Mouse (Mus musculus) intestine, postnatal 0 days (tissue): ENCODE measurements at regions not wholly inside any gene's neighbourhood (a gene's known extent, or its start where the extent isn't known, plus 50 kb on each side); places are given as distances from the start of the nearest gene placed in this dataset.

Source experiments
- ATAC-seq: fragments of 200-750 bp; cut with Nextera tagmentation; 2 replicates; pipeline ENCODE4 v1.8.0; 2017; ENCODE audit warnings: mild to moderate bottlenecking, moderate TSS enrichment, moderate library complexity
- H3K27ac ChIP-seq: fragments of 300-500 bp; sonication (generic); 2 replicates; pipeline ENCODE4 v1.5.1; 2014; ENCODE audit warnings: mild to moderate bottlenecking, low read depth, low read length, moderate library complexity
- H3K27me3 ChIP-seq: fragments of 300-500 bp; sonication (generic); replicated peaks from 2 replicates; pipeline ENCODE4 v1.6.1; 2014; ENCODE audit warnings: low read length, mixed read lengths; ENCODE audit not compliant: control insufficient read depth, insufficient read depth
- H3K36me3 ChIP-seq: fragments of 300-500 bp; sonication (generic); 2 replicates; pipeline ENCODE4 v1.6.1; 2014; ENCODE audit warnings: mild to moderate bottlenecking, moderate library complexity; ENCODE audit not compliant: control insufficient read depth, insufficient read depth
- H3K4me1 ChIP-seq: fragments of 300-500 bp; sonication (generic); replicated peaks from 2 replicates; pipeline ENCODE4 v1.6.1; 2014; ENCODE audit warnings: antibody characterized with exemption, low read length, mixed read lengths; ENCODE audit not compliant: control insufficient read depth, insufficient read depth
- H3K4me2 ChIP-seq: fragments of 300-500 bp; sonication (generic); replicated peaks from 2 replicates; pipeline ENCODE4 v1.6.1; 2014; ENCODE audit warnings: low read depth, mild to moderate bottlenecking, moderate library complexity
- H3K4me3 ChIP-seq: fragments of 300-500 bp; sonication (generic); 2 replicates; pipeline ENCODE4 v1.5.1; 2014; ENCODE audit warnings: low read depth, low read length
- H3K9ac ChIP-seq: fragments of 300-500 bp; sonication (generic); 2 replicates; pipeline ENCODE4 v1.6.1; 2014; ENCODE audit warnings: mild to moderate bottlenecking, low read depth, low read length
- H3K9me3 ChIP-seq: fragments of 300-500 bp; sonication (generic); 2 replicates; pipeline ENCODE4 v1.6.1; 2016; ENCODE audit warnings: mixed run types; ENCODE audit not compliant: control insufficient read depth
- CTCF ChIP-seq: sonication (generic); IDR thresholded peaks from 2 replicates; pipeline ENCODE4 v1.5.1; 2016; ENCODE audit warnings: low read depth, mild to moderate bottlenecking, control low read depth, antibody characterized with exemption, moderate library complexity
- WGBS: fragments of 180-500 bp; shearing (Covaris S2); extraction: QIAGEN DNeasy Blood & Tissue Kit; methylation state at CpG from one replicate; pipeline ENCODE4 v1.1.7; 2014; 5-methylcytosine and 5-hydroxymethylcytosine counted together

DNA sequence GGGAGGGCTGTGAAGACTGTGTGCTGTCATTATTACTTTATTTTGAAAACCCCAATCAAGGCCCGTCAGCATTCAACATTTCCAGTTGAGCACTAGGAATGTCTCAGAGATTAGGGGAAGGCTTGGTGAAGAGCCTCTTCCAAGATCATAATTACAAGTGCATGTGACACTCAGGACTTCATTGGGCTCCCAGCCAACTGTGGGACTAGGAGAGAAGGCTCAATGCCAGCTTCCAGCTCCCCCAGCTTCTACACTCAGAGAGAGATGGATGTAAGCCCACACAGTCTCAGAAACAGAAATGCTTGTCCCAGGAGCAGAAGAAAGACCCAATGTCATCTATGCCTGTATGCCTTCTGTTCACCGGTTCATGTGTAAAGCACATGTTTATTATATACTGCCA is 169.5 kb downstream of the Ttc32 start:
- Histone ChIP-seq H3K4me1 (no peaks in the 10 kb centered on the region), H3K9me3 (no peaks in the 10 kb centered on the region), H3K27me3 (no peaks in the 10 kb centered on the region), H3K36me3 (no peaks in the 10 kb centered on the region), H3K4me3 (no peak overlapping the region), H3K4me2 (no peak overlapping the region), H3K9ac (no peak overlapping the region), H3K27ac (no peak overlapping the region)
- no peak for TF ChIP-seq CTCF
- 84% methylated on average over 2 of the region's 2 CpGs for WGBS
- no peak for ATAC-seq

- Histone ChIP-seq H3K4me3 (no peak overlapping the region), H3K9me3 (no peaks in the 10 kb centered on the region), H3K36me3 (no peaks in the 10 kb centered on the region), H3K4me2 (no peak overlapping the region), H3K27ac (no peak overlapping the region), H3K9ac (no peak overlapping the region), H3K27me3 (no peaks in the 10 kb centered on the region), H3K4me1 (no peaks in the 10 kb centered on the region)
- ATAC-seq: no peak
- WGBS: 22% methylated on average over 1 of the region's 1 CpGs
- no peak for TF ChIP-seq CTCF
Measured at GRCm38 (mm10) chr12:9212211-9212610, 182.4 kb downstream of the Ttc32 start.

DNA sequence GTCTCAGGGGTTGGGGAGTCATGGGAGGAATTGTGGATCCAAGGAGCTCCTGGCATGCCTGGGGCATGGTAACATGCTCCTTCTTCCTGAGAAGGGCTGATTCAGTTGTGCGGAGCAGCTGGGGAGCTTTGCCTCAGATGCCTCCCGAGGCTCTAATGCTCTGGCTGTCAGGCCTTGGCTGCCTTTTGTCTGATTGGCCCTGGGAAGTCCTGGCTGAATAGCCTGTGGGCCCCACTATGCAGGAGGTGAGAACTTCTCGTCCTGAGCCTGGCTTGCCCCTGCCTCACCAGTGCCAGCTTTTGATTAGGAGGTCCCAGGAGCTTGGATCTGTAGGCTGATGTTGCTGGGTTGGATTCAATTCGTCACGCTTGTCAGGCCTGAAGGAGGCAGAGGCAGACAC is 195.2 kb downstream of the Ttc32 start:
- ATAC-seq: no peak
- WGBS: 65% methylated on average over 5 of the region's 5 CpGs
- Histone ChIP-seq H3K9me3 (no peaks in the 10 kb centered on the region), H3K4me3 (no peak overlapping the region), H3K4me2 (no peak overlapping the region), H3K27ac (no peak overlapping the region), H3K36me3 (no peaks in the 10 kb centered on the region), H3K4me1 (no peaks in the 10 kb centered on the region), H3K27me3 (no peaks in the 10 kb centered on the region), H3K9ac (no peak overlapping the region)
- no peak for TF ChIP-seq CTCF

- Histone ChIP-seq H3K4me3 (no peak overlapping the region), H3K9me3 (no peaks in the 10 kb centered on the region), H3K27me3 (no peaks in the 10 kb centered on the region), H3K9ac (no peak overlapping the region), H3K27ac (no peak overlapping the region), H3K36me3 (no peaks in the 10 kb centered on the region), H3K4me2 (no peak overlapping the region), H3K4me1 (no peaks in the 10 kb centered on the region)
- WGBS: 67% methylated on average over 5 of the region's 5 CpGs
- no peak for ATAC-seq
- no peak for TF ChIP-seq CTCF
Measured at GRCm38 (mm10) chr12:9227901-9228300, 198.1 kb downstream of the Ttc32 start.

- Histone ChIP-seq H3K4me2 (no peak overlapping the region), H3K9me3 (no peaks in the 10 kb centered on the region), H3K9ac (no peak overlapping the region), H3K27ac (no peak overlapping the region), H3K36me3 (no peaks in the 10 kb centered on the region), H3K4me3 (no peak overlapping the region), H3K27me3 (no peaks in the 10 kb centered on the region), H3K4me1 (no peaks in the 10 kb centered on the region)
- WGBS: 84% methylated on average over 2 of the region's 2 CpGs
- no peak for ATAC-seq
- no peak for TF ChIP-seq CTCF
Measured at GRCm38 (mm10) chr12:9228486-9228885, 198.7 kb downstream of the Ttc32 start.

DNA sequence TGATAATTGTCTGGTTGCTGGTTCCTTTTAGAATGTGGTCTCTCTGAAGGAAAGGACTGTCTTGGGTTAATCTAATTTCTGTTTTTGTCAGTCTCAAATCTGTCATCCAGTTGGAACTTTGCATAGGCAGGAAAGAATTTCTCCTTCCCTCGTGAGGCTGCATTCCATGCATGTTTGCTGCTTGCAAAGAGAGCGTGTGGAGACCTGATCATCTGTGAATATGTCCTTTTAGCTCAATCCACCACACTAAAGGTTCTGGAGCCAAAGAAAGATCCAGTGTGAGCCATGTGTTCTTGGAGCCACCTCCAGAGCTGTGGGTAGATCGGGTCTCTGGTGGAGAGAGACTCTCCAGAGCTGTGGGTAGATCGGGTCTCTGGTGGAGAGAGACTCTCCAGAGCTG is 200.2 kb downstream of the Ttc32 start:
- WGBS: 55% methylated on average over 4 of the region's 4 CpGs
- no peaks in the 10 kb centered on the region for H3K4me1 ChIP-seq
- H3K9me3 ChIP-seq: no peaks in the 10 kb centered on the region
- H3K27me3 ChIP-seq: no peaks in the 10 kb centered on the region
- H3K4me2 ChIP-seq: no peak overlapping the region
- no peak overlapping the region for H3K9ac ChIP-seq
- H3K27ac ChIP-seq: no peak overlapping the region
- H3K36me3 ChIP-seq: no peaks in the 10 kb centered on the region
- no peak for ATAC-seq
- H3K4me3 ChIP-seq: no peak overlapping the region
- no peak for TF ChIP-seq CTCF

DNA sequence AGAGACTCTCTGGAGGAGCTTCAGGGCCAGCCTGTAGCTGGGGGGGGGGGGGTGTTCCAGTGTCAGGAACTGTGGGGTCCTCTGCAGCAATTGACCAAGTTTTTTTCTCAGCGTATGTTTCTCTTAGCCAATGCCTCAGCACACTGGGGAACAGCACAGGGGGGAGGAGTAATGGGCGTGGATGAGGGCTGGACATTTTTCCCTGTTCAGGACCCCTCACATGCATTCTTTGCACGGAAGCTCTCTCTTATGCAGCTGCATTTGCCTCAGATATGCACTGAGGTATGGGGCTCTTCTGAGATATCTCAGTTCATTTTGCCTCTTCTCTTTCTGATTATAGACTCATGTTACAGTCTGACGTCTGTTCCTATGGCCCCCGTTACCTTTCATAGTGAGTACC is 200.8 kb downstream of the Ttc32 start:
- ATAC-seq: no peak
- Histone ChIP-seq H3K36me3 (no peaks in the 10 kb centered on the region), H3K9me3 (no peaks in the 10 kb centered on the region), H3K4me1 (no peaks in the 10 kb centered on the region), H3K9ac (no peak overlapping the region), H3K27ac (no peak overlapping the region), H3K4me2 (no peak overlapping the region), H3K4me3 (no peak overlapping the region), H3K27me3 (no peaks in the 10 kb centered on the region)
- TF ChIP-seq CTCF: no peak
- WGBS: 61% methylated on average over 5 of the region's 5 CpGs
